8 mouse cellular contexts compared by ENCODE assay signal in genomic region chr6:108185685-108186009, GRCm38 (mm10). TPM values are rescaled to one million over a fixed set of nuclear protein-coding genes. Genes with fewer than 3 reads are reported as not detected.
DNase-seq lines count a peak whose midpoint lies in the region; ATAC-seq and TF ChIP-seq lines count a peak whose summit lies in the region.

No protein-coding gene starts in this region.

- H3K4me2 ChIP-seq in kidney, embryonic 15.5 days = peak overlapping the region; percentile 89
- H3K4me2 ChIP-seq in hindbrain, postnatal 0 days (ENCODE audit: low read depth, low read length) = peak overlapping the region; percentile 70
- peak overlapping the region; percentile 77 for H3K4me2 ChIP-seq in midbrain, embryonic 15.5 days

- no peak for DNase-seq in kidney, postnatal 10 days
- no peak for DNase-seq in embryonic facial prominence, embryonic 10.5 days (ENCODE audit: low spot score)
- no peak for DNase-seq in hindbrain, postnatal 0 days (ENCODE audit: low spot score)
- no peak for DNase-seq in left cerebral cortex, postnatal 14 days (ENCODE audit: low spot score in 2 of 2)
- DNase-seq in left cerebral cortex, postnatal 10 days (ENCODE audit: extremely low spot score in 1 of 2, low spot score in 2 of 2) = no peak
- DNase-seq in embryo, embryonic 11 days = no peak

- intact Hi-C loops in left cerebral cortex, postnatal 14 days (cut with DNase I) = no loop called here
- intact Hi-C loops in left cerebral cortex, postnatal 10 days (cut with DNase I) = no loop called here

- TF ChIP-seq CTCF in hindbrain, postnatal 0 days (IDR thresholded peaks at IDR 0.05; ENCODE audit: low read depth) = no peak

- H3K36me3 ChIP-seq in kidney, embryonic 15.5 days = no peaks in the 10 kb centered on the region
- no peaks in the 10 kb centered on the region for H3K36me3 ChIP-seq in embryonic facial prominence, embryonic 10.5 days (replicated peaks)
- H3K36me3 ChIP-seq in hindbrain, postnatal 0 days (ENCODE audit: insufficient read depth, low read length) = no peaks in the 10 kb centered on the region
- no peaks in the 10 kb centered on the region for H3K36me3 ChIP-seq in midbrain, embryonic 15.5 days (replicated peaks)

- 14% methylated on average over 4 of the region's 4 CpGs for WGBS in kidney, embryonic 15.5 days
- WGBS in embryonic facial prominence, embryonic 10.5 days = 23% methylated on average over 4 of the region's 4 CpGs
- WGBS in hindbrain, postnatal 0 days = 13% methylated on average over 4 of the region's 4 CpGs
- 18% methylated on average over 4 of the region's 4 CpGs for WGBS in midbrain, embryonic 15.5 days

- peaks cover 12% of the 10 kb centered on the region for H3K4me1 ChIP-seq in kidney, embryonic 15.5 days
- H3K4me1 ChIP-seq in embryonic facial prominence, embryonic 10.5 days = peaks cover 11% of the 10 kb centered on the region
- peaks cover 6% of the 10 kb centered on the region; the same call in 1 of the 2 replicates for H3K4me1 ChIP-seq in hindbrain, postnatal 0 days (ENCODE audit: insufficient read depth, low read length)
- H3K4me1 ChIP-seq in midbrain, embryonic 15.5 days = peaks cover 9% of the 10 kb centered on the region

- no peak for ATAC-seq in kidney, embryonic 15.5 days (replicated peaks; ENCODE audit: low FRiP score)
- ATAC-seq in hindbrain, postnatal 0 days = no peak
- peak; percentile 70; the same call in 1 of the 2 replicates for ATAC-seq in midbrain, embryonic 15.5 days (replicated peaks)

- no peak overlapping the region for H3K27ac ChIP-seq in kidney, embryonic 15.5 days
- peak overlapping the region; percentile 87 for H3K27ac ChIP-seq in embryonic facial prominence, embryonic 10.5 days (replicated peaks)
- H3K27ac ChIP-seq in hindbrain, postnatal 0 days = no peak overlapping the region
- 0 out of 2 replicates have a peak overlapping the region, but pooled peaks have one; percentile 27 for H3K27ac ChIP-seq in midbrain, embryonic 15.5 days

- peak overlapping the region; percentile 64; the same call in 1 of the 2 replicates for H3K9ac ChIP-seq in kidney, embryonic 15.5 days
- H3K9ac ChIP-seq in hindbrain, postnatal 0 days (replicated peaks; ENCODE audit: low read length) = peak overlapping the region; percentile 69; the same call in 1 of the 2 replicates
- H3K9ac ChIP-seq in midbrain, embryonic 15.5 days = no peak overlapping the region

- H3K27me3 ChIP-seq in kidney, embryonic 15.5 days = no peaks in the 10 kb centered on the region
- H3K27me3 ChIP-seq in embryonic facial prominence, embryonic 10.5 days (replicated peaks; ENCODE audit: low read depth, poor library complexity, severe bottlenecking) = peaks cover 4% of the 10 kb centered on the region
- no peaks in the 10 kb centered on the region for H3K27me3 ChIP-seq in hindbrain, postnatal 0 days (ENCODE audit: insufficient read depth, low read length)
- H3K27me3 ChIP-seq in midbrain, embryonic 15.5 days (replicated peaks) = peaks cover 9% of the 10 kb centered on the region; the same call in 1 of the 2 replicates

- H3K4me3 ChIP-seq in kidney, embryonic 15.5 days (replicated peaks) = peak overlapping the region; percentile 93
- peak overlapping the region; percentile 90 for H3K4me3 ChIP-seq in embryonic facial prominence, embryonic 10.5 days
- peak overlapping the region; percentile 69 for H3K4me3 ChIP-seq in hindbrain, postnatal 0 days (ENCODE audit: low read length)
- H3K4me3 ChIP-seq in midbrain, embryonic 15.5 days = peak overlapping the region; percentile 60

- H3K9me3 ChIP-seq in kidney, embryonic 15.5 days (replicated peaks) = no peaks in the 10 kb centered on the region
- H3K9me3 ChIP-seq in embryonic facial prominence, embryonic 10.5 days = no peaks in the 10 kb centered on the region
- H3K9me3 ChIP-seq in hindbrain, postnatal 0 days (ENCODE audit: low read length) = no peaks in the 10 kb centered on the region
- H3K9me3 ChIP-seq in midbrain, embryonic 15.5 days = no peaks in the 10 kb centered on the region

RNA-seq across cellular contexts. Expression of gene Sumf1, which starts 0.3 kb away (rescaled TPM):
- polyA plus RNA-seq in kidney, embryonic 15.5 days (2015; fragmentation: Nextera tagmentation; extraction: Ambion mirVana) = 25.3 and 26.0 TPM in 2 replicates
- polyA plus RNA-seq in embryonic facial prominence, embryonic 10.5 days (2016; fragmentation: Nextera tagmentation; extraction: Ambion mirVana) = 12.2 and 12.5 TPM in 2 replicates
- 22.5 and 30.3 TPM in 2 replicates for total RNA-seq in hindbrain, postnatal 0 days (2014; rRNA removed)
- 14.4 and 15.8 TPM in 2 replicates for polyA plus RNA-seq in hindbrain, postnatal 0 days (2015; fragmentation: Nextera tagmentation; extraction: Ambion mirVana)
- polyA plus RNA-seq in midbrain, embryonic 15.5 days (2015; fragmentation: Nextera tagmentation; extraction: Ambion mirVana) = 11.0 and 11.4 TPM in 2 replicates
- total RNA-seq in left cerebral cortex, postnatal 14 days (2021) = 10 to 100 TPM; 17.4 to 18.2 TPM
- 10 to 100 TPM; 13.7 to 14.6 TPM for total RNA-seq in left cerebral cortex, postnatal 10 days (2021)

RNA-seq across cellular contexts. Expression of gene Itpr1, which starts 27.2 kb away (rescaled TPM):
- 18.6 and 19.4 TPM in 2 replicates for polyA plus RNA-seq in kidney, embryonic 15.5 days (2015; fragmentation: Nextera tagmentation; extraction: Ambion mirVana)
- 10.0 and 11.2 TPM in 2 replicates for polyA plus RNA-seq in embryonic facial prominence, embryonic 10.5 days (2016; fragmentation: Nextera tagmentation; extraction: Ambion mirVana)
- 35.4 and 47.1 TPM in 2 replicates for total RNA-seq in hindbrain, postnatal 0 days (2014; rRNA removed)
- polyA plus RNA-seq in hindbrain, postnatal 0 days (2015; fragmentation: Nextera tagmentation; extraction: Ambion mirVana) = 7.2 and 8.4 TPM in 2 replicates
- polyA plus RNA-seq in midbrain, embryonic 15.5 days (2015; fragmentation: Nextera tagmentation; extraction: Ambion mirVana) = 3.9 and 4.7 TPM in 2 replicates
- 100 to 1,000 TPM; 156 to 179 TPM for total RNA-seq in left cerebral cortex, postnatal 14 days (2021)
- 10 to 100 TPM; 88.2 to 89.7 TPM for total RNA-seq in left cerebral cortex, postnatal 10 days (2021)

Comparison
In these comparisons a context has a peak if more than half of its experiments do, and no peak if none do; other contexts are left out.
1. H3K27ac ChIP-seq: peak in embryonic facial prominence, embryonic 10.5 days (single experiment) and midbrain, embryonic 15.5 days (single experiment); none in kidney, embryonic 15.5 days (single experiment) and hindbrain, postnatal 0 days (single experiment).
2. Peak in every context shown above with its lines, with median percentiles within 50 percentile points of each other: H3K4me2 ChIP-seq and H3K4me3 ChIP-seq.